ENCODE assay signal across 13 mouse cellular contexts in genomic region chr9:66895995-66896394, GRCm38 (mm10). TPM values are rescaled to one million over a fixed set of nuclear protein-coding genes. Genes with fewer than 3 reads are reported as not detected.
A peak's percentile ranks its signal among the peaks of the same experiment; 100 is the strongest.
DNase-seq lines count a peak whose midpoint lies in the region; ATAC-seq and TF ChIP-seq lines count a peak whose summit lies in the region.
"Had no signal": no experiment of that assay in that cellular context is flagged by ENCODE, and none has a peak within 500 bp of the region (broad histone marks: within the 10 kb centered on the region; RNA-seq: fewer than 3 reads in every experiment).

No protein-coding gene starts in this region.

- TF ChIP-seq CTCF in stomach, postnatal 0 days (IDR thresholded peaks at IDR 0.05; ENCODE audit: low read depth) = no peak

- no peaks in the 10 kb centered on the region for H3K36me3 ChIP-seq in stomach, embryonic 15.5 days
- H3K36me3 ChIP-seq in stomach, postnatal 0 days (ENCODE audit: control insufficient read depth, insufficient read depth, low read length) = no peaks in the 10 kb centered on the region
- 0 out of 2 replicates have a peak, but pooled peaks cover 7% of the 10 kb centered on the region for H3K36me3 ChIP-seq in liver, embryonic 12.5 days
- H3K36me3 ChIP-seq: embryonic facial prominence, embryonic 15.5 days; midbrain, embryonic 10.5 days had no signal

- no peaks in the 10 kb centered on the region for H3K4me1 ChIP-seq in stomach, embryonic 15.5 days
- H3K4me1 ChIP-seq in stomach, postnatal 0 days (replicated peaks; ENCODE audit: control insufficient read depth, insufficient read depth) = 0 out of 2 replicates have a peak, but pooled peaks cover 3% of the 10 kb centered on the region
- peaks cover 2% of the 10 kb centered on the region; the same call in 1 of the 2 replicates for H3K4me1 ChIP-seq in brown adipose tissue, adult 24 weeks (ENCODE audit: control insufficient read depth, insufficient read depth, insufficient read length, low read length)
- peaks cover 73% of the 10 kb centered on the region for H3K4me1 ChIP-seq in liver, embryonic 12.5 days
- H3K4me1 ChIP-seq: midbrain, embryonic 10.5 days had no signal

- ATAC-seq in stomach, embryonic 15.5 days (ENCODE audit: insufficient read depth, low FRiP score, low read depth) = no peak
- no peak for ATAC-seq in stomach, postnatal 0 days (ENCODE audit: low FRiP score, low TSS enrichment)
- peak; percentile 78 for ATAC-seq in liver, embryonic 12.5 days
- ATAC-seq: forebrain, postnatal 0 days; intestine, postnatal 0 days had no signal

- H3K4me3 ChIP-seq in stomach, embryonic 15.5 days (replicated peaks) = no peak overlapping the region
- H3K4me3 ChIP-seq in stomach, postnatal 0 days (ENCODE audit: low read depth, low read length) = no peak overlapping the region
- H3K4me3 ChIP-seq in brown adipose tissue, adult 24 weeks (ENCODE audit: insufficient read depth, low read depth, low read length) = no peak overlapping the region
- peak overlapping the region; percentile 30; the same call in 1 of the 2 replicates for H3K4me3 ChIP-seq in liver, embryonic 12.5 days
- H3K4me3 ChIP-seq: embryonic facial prominence, embryonic 15.5 days; midbrain, embryonic 10.5 days had no signal

- H3K27ac ChIP-seq in stomach, embryonic 15.5 days = 0 out of 2 replicates have a peak overlapping the region, but pooled peaks have one; percentile 14
- no peak overlapping the region for H3K27ac ChIP-seq in stomach, postnatal 0 days (replicated peaks)
- peak overlapping the region; percentile 75; the same call in 1 of the 2 replicates for H3K27ac ChIP-seq in brown adipose tissue, adult 24 weeks (replicated peaks; ENCODE audit: low read depth, low read length)
- peak overlapping the region; percentile 94 for H3K27ac ChIP-seq in liver, embryonic 12.5 days
- H3K27ac ChIP-seq: embryonic facial prominence, embryonic 15.5 days; midbrain, embryonic 10.5 days had no signal

- H3K4me2 ChIP-seq in stomach, embryonic 15.5 days = no peak overlapping the region
- no peak overlapping the region for H3K4me2 ChIP-seq in stomach, postnatal 0 days (replicated peaks; ENCODE audit: low read depth)
- peak overlapping the region; percentile 64 for H3K4me2 ChIP-seq in liver, embryonic 12.5 days
- H3K4me2 ChIP-seq: embryonic facial prominence, embryonic 15.5 days had no signal

- no peak overlapping the region for H3K9ac ChIP-seq in stomach, embryonic 15.5 days
- H3K9ac ChIP-seq in stomach, postnatal 0 days (ENCODE audit: low read length) = no peak overlapping the region
- H3K9ac ChIP-seq in liver, embryonic 12.5 days = peak overlapping the region; percentile 41
- H3K9ac ChIP-seq: embryonic facial prominence, embryonic 15.5 days; forebrain, postnatal 0 days had no signal

- no peak for TF ChIP-seq EP300 in stomach, postnatal 0 days (optimal IDR thresholded peaks at IDR 0.05)

- WGBS in stomach, embryonic 15.5 days = 57% methylated on average over 5 of the region's 5 CpGs
- 44% methylated on average over 5 of the region's 5 CpGs for WGBS in stomach, postnatal 0 days
- WGBS in liver, embryonic 12.5 days (ENCODE audit: insufficient replicate concordance) = 19% methylated on average over 5 of the region's 5 CpGs

- no peaks in the 10 kb centered on the region for H3K27me3 ChIP-seq in stomach, embryonic 15.5 days (replicated peaks)
- no peaks in the 10 kb centered on the region for H3K27me3 ChIP-seq in stomach, postnatal 0 days (ENCODE audit: control insufficient read depth, insufficient read depth, low read length)
- no peaks in the 10 kb centered on the region for H3K27me3 ChIP-seq in liver, embryonic 12.5 days (replicated peaks)
- H3K27me3 ChIP-seq: embryonic facial prominence, embryonic 15.5 days had no signal

- H3K9me3 ChIP-seq in stomach, embryonic 15.5 days = no peaks in the 10 kb centered on the region
- H3K9me3 ChIP-seq in stomach, postnatal 0 days (ENCODE audit: control insufficient read depth, low read length) = no peaks in the 10 kb centered on the region
- H3K9me3 ChIP-seq in liver, embryonic 12.5 days (replicated peaks) = 0 out of 2 replicates have a peak, but pooled peaks cover 4% of the 10 kb centered on the region
- H3K9me3 ChIP-seq: embryonic facial prominence, embryonic 15.5 days; midbrain, embryonic 10.5 days had no signal

- DNase-seq in stomach, postnatal 0 days (ENCODE audit: low spot score) = no peak
- no peak for DNase-seq in adrenal gland, adult 2 months
- DNase-seq in ovary, postnatal 14 days (ENCODE audit: low spot score) = no peak
- no peak for DNase-seq in thymus, postnatal 4 days
- DNase-seq: cerebellum, postnatal 25 days; forebrain, postnatal 0 days; heart, postnatal 4 days had no signal

RNA-seq across cellular contexts. Expression of gene Rab8b, which starts 23.5 kb away (rescaled TPM):
- polyA plus RNA-seq in stomach, embryonic 15.5 days (2015; fragmentation: Nextera tagmentation; extraction: Ambion mirVana) = 24.8 and 25.0 TPM in 2 replicates
- 9.2 and 9.4 TPM in 2 replicates for polyA plus RNA-seq in stomach, postnatal 0 days (2015; fragmentation: Nextera tagmentation; extraction: Ambion mirVana)
- 8.2 and 8.9 TPM in 2 replicates for polyA plus RNA-seq in brown adipose tissue, adult 24 weeks (2012; ENCODE audit: insufficient read depth, insufficient read length, missing spikeins)
- 39.4 and 42.2 TPM in 2 replicates for polyA plus RNA-seq in liver, embryonic 12.5 days (2016; fragmentation: Nextera tagmentation; extraction: Ambion mirVana)
- 10 to 100 TPM; 14.6 to 19.4 TPM for total RNA-seq in adrenal gland, adult 2 months (2021)
- polyA plus RNA-seq in adrenal gland, adult 2 months (2012; rRNA removed) = 3.2 and 3.9 TPM in 2 replicates

RNA-seq across cellular contexts. Expression of gene Rps27l, which starts 49.9 kb away (rescaled TPM):
- 840 and 853 TPM in 2 replicates for polyA plus RNA-seq in stomach, embryonic 15.5 days (2015; fragmentation: Nextera tagmentation; extraction: Ambion mirVana)
- polyA plus RNA-seq in stomach, postnatal 0 days (2015; fragmentation: Nextera tagmentation; extraction: Ambion mirVana) = 768 and 843 TPM in 2 replicates
- polyA plus RNA-seq in brown adipose tissue, adult 24 weeks (2012; ENCODE audit: insufficient read depth, insufficient read length, missing spikeins) = 582 and 811 TPM in 2 replicates
- 702 and 744 TPM in 2 replicates for polyA plus RNA-seq in liver, embryonic 12.5 days (2016; fragmentation: Nextera tagmentation; extraction: Ambion mirVana)
- 100 to 1,000 TPM; 252 to 306 TPM for total RNA-seq in adrenal gland, adult 2 months (2021)
- polyA plus RNA-seq in adrenal gland, adult 2 months (2012; rRNA removed) = 3.9 and 6.2 TPM in 2 replicates

Comparison
In these comparisons a context has a peak if more than half of its experiments do, and no peak if none do; other contexts are left out.
1. RNA of gene Rps27l, which starts 49.9 kb away (polyA plus RNA-seq): 768 to 843 TPM in stomach, postnatal 0 days, 840 to 853 TPM in stomach, embryonic 15.5 days, 582 to 811 TPM in brown adipose tissue, adult 24 weeks and 702 to 744 TPM in liver, embryonic 12.5 days; 3.9 to 6.2 TPM in adrenal gland, adult 2 months; every median in the first group is over 10 times any median in the second.